Comparison of ENCODE assay signal across 12 mouse cellular contexts in the genomic region with DNA sequence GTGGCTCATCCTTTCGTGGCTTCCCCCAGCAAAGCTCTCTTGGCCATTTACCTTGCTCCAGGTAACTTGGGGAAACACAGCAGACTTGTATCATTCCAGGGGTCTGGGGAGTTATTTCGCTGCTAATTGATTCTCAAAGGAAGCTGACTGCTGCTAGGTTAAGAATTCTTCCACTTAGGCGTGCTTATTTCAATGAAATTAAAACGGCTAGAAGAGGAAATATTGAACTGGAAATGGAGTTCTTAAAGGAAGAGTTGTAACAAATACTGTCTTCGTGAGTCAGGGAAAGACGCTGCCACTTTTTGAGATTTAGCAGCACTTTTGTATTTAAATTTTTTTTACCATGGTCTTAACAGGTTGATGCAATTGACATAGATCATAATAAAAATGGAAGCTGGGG.
DNase-seq lines count a peak whose midpoint lies in the region; ATAC-seq lines count a peak whose summit lies in the region.
"Had no signal": no experiment of that assay in that cellular context is flagged by ENCODE, and none has a peak within 500 bp of the region (broad histone marks: within the 10 kb centered on the region; RNA-seq: fewer than 3 reads in every experiment).

No protein-coding gene starts in this region.

- H3K4me1 ChIP-seq in heart, embryonic 15.5 days (replicated peaks) = peaks cover 19% of the 10 kb centered on the region
- H3K4me1 ChIP-seq in forebrain, embryonic 11.5 days (replicated peaks; ENCODE audit: control insufficient read depth, insufficient read depth, low read length) = peaks cover 8% of the 10 kb centered on the region; the same call in 1 of the 2 replicates
- H3K4me1 ChIP-seq in hindbrain, embryonic 15.5 days (replicated peaks) = peaks cover 39% of the 10 kb centered on the region
- peaks cover 40% of the 10 kb centered on the region for H3K4me1 ChIP-seq in midbrain, embryonic 15.5 days
- H3K4me1 ChIP-seq: megakaryocyte, embryonic 14.5 days had no signal

- H3K27me3 ChIP-seq in heart, embryonic 15.5 days = peaks cover 22% of the 10 kb centered on the region
- H3K27me3 ChIP-seq in forebrain, embryonic 11.5 days (ENCODE audit: control insufficient read depth, insufficient read depth, low read length) = no peaks in the 10 kb centered on the region
- no peaks in the 10 kb centered on the region for H3K27me3 ChIP-seq in hindbrain, embryonic 15.5 days
- no peaks in the 10 kb centered on the region for H3K27me3 ChIP-seq in midbrain, embryonic 15.5 days (replicated peaks)
- H3K27me3 ChIP-seq: megakaryocyte, embryonic 14.5 days had no signal

- H3K4me3 ChIP-seq in heart, embryonic 15.5 days = no peak overlapping the region
- no peak overlapping the region for H3K4me3 ChIP-seq in forebrain, embryonic 11.5 days (ENCODE audit: low read depth, low read length)
- H3K4me3 ChIP-seq in hindbrain, embryonic 15.5 days = no peak overlapping the region
- no peak overlapping the region for H3K4me3 ChIP-seq in midbrain, embryonic 15.5 days
- H3K4me3 ChIP-seq: megakaryocyte, embryonic 14.5 days had no signal

- intact Hi-C loops in gastrocnemius, postnatal 36 days (cut with DNase I) = no loop called here

- H3K9me3 ChIP-seq in heart, embryonic 15.5 days (replicated peaks) = no peaks in the 10 kb centered on the region
- no peaks in the 10 kb centered on the region for H3K9me3 ChIP-seq in forebrain, embryonic 11.5 days (ENCODE audit: control insufficient read depth, low read length)
- no peaks in the 10 kb centered on the region for H3K9me3 ChIP-seq in hindbrain, embryonic 15.5 days
- no peaks in the 10 kb centered on the region for H3K9me3 ChIP-seq in midbrain, embryonic 15.5 days

- H3K36me3 ChIP-seq in heart, embryonic 15.5 days = no peaks in the 10 kb centered on the region
- H3K36me3 ChIP-seq in forebrain, embryonic 11.5 days (ENCODE audit: control insufficient read depth, insufficient read depth, low read length) = no peaks in the 10 kb centered on the region
- H3K36me3 ChIP-seq in hindbrain, embryonic 15.5 days = no peaks in the 10 kb centered on the region
- no peaks in the 10 kb centered on the region for H3K36me3 ChIP-seq in midbrain, embryonic 15.5 days (replicated peaks)

- WGBS in heart, embryonic 15.5 days = 59% methylated on average over 6 of the region's 6 CpGs
- whole genome bisulfite sequencing in forebrain, embryonic 11.5 days = 24% methylated on average over 6 of the region's 6 CpGs
- 37% methylated on average over 6 of the region's 6 CpGs for WGBS in hindbrain, embryonic 15.5 days
- WGBS in midbrain, embryonic 15.5 days = 26% methylated on average over 6 of the region's 6 CpGs

- H3K4me2 ChIP-seq in heart, embryonic 15.5 days = 0 out of 2 replicates have a peak overlapping the region, but pooled peaks have one; percentile 9
- peak overlapping the region; percentile 29; the same call in 1 of the 2 replicates for H3K4me2 ChIP-seq in forebrain, embryonic 11.5 days (ENCODE audit: low read depth, low read length, severe bottlenecking)
- peak overlapping the region; percentile 38 for H3K4me2 ChIP-seq in hindbrain, embryonic 15.5 days
- H3K4me2 ChIP-seq in midbrain, embryonic 15.5 days = peak overlapping the region; percentile 36

- DNase-seq in heart, adult 11 months = no peak
- no peak for DNase-seq in forebrain, embryonic 11.5 days (ENCODE audit: low spot score)
- no peak for DNase-seq in testis, postnatal 10 days (ENCODE audit: low spot score)
- no peak for DNase-seq in retina, postnatal 1 day
- no peak for DNase-seq in gastrocnemius, postnatal 36 days
- DNase-seq: cerebellum, adult 9-11 months; kidney, postnatal 10 days; thymus, postnatal 25 days had no signal

- ATAC-seq in heart, embryonic 15.5 days (replicated peaks; ENCODE audit: insufficient number of reproducible peaks, insufficient read depth, low FRiP score, low read depth) = no peak
- ATAC-seq in forebrain, embryonic 11.5 days (replicated peaks; ENCODE audit: low FRiP score) = no peak
- no peak for ATAC-seq in hindbrain, embryonic 15.5 days (ENCODE audit: low FRiP score, low read depth)
- ATAC-seq in midbrain, embryonic 15.5 days (replicated peaks) = no peak

- no peak overlapping the region for H3K27ac ChIP-seq in heart, embryonic 15.5 days
- H3K27ac ChIP-seq in forebrain, embryonic 11.5 days (ENCODE audit: low read depth, low read length) = no peak overlapping the region
- H3K27ac ChIP-seq in hindbrain, embryonic 15.5 days (replicated peaks) = 0 out of 2 replicates have a peak overlapping the region, but pooled peaks have one; percentile 5
- H3K27ac ChIP-seq in midbrain, embryonic 15.5 days = no peak overlapping the region

- H3K9ac ChIP-seq in heart, embryonic 15.5 days = no peak overlapping the region
- no peak overlapping the region for H3K9ac ChIP-seq in forebrain, embryonic 11.5 days (ENCODE audit: low read length)
- H3K9ac ChIP-seq in hindbrain, embryonic 15.5 days = no peak overlapping the region
- H3K9ac ChIP-seq in midbrain, embryonic 15.5 days = no peak overlapping the region
